Mouse (Mus musculus) midbrain, embryonic 13.5 days (tissue): ENCODE results near the gene Dcdc2a. TPM values are rescaled to one million over a fixed set of nuclear protein-coding genes. Genes with fewer than 3 reads are reported as not detected.

Source experiments
- ATAC-seq: fragments of 200-750 bp; cut with Nextera tagmentation; 2 replicates; pipeline ENCODE4 v1.8.0; 2017; ENCODE audit warnings: mild to moderate bottlenecking, moderate TSS enrichment, moderate library complexity
- H3K27ac ChIP-seq: fragments of 300-500 bp; sonication (generic); 2 replicates; pipeline ENCODE4 v1.5.1; 2015; ENCODE audit warnings: inconsistent platforms, mild to moderate bottlenecking, moderate library complexity
- H3K27me3 ChIP-seq: fragments of 300-500 bp; sonication (generic); 2 replicates; pipeline ENCODE4 v1.6.1; 2015; ENCODE audit warnings: mild to moderate bottlenecking, inconsistent platforms
- H3K36me3 ChIP-seq: fragments of 300-500 bp; sonication (generic); 2 replicates; pipeline ENCODE4 v1.6.1; 2015; ENCODE audit warnings: mild to moderate bottlenecking, inconsistent platforms
- H3K4me1 ChIP-seq: fragments of 300-500 bp; sonication (generic); replicated peaks from 2 replicates; pipeline ENCODE4 v1.6.1; 2015; ENCODE audit warnings: inconsistent platforms
- H3K4me2 ChIP-seq: fragments of 300-500 bp; sonication (generic); replicated peaks from 2 replicates; pipeline ENCODE4 v1.6.1; 2015; ENCODE audit warnings: moderate library complexity, mild to moderate bottlenecking, inconsistent platforms
- H3K4me3 ChIP-seq: fragments of 300-500 bp; sonication (generic); replicated peaks from 2 replicates; pipeline ENCODE4 v1.5.1; 2015; ENCODE audit warnings: mild to moderate bottlenecking, inconsistent platforms
- H3K9ac ChIP-seq: fragments of 300-500 bp; sonication (generic); replicated peaks from 2 replicates; pipeline ENCODE4 v1.6.1; 2015; ENCODE audit warnings: mild to moderate bottlenecking, inconsistent platforms
- H3K9me3 ChIP-seq: fragments of 300-500 bp; sonication (generic); 2 replicates; pipeline ENCODE4 v1.6.1; 2016; ENCODE audit warnings: mild to moderate bottlenecking, inconsistent platforms
- WGBS: fragments of 180-500 bp; shearing (Covaris S2); methylation state at CpG from one replicate; pipeline ENCODE4 v1.1.7; 2015; 5-methylcytosine and 5-hydroxymethylcytosine counted together
- polyA plus RNA-seq: library from polyadenylated mRNA; unstranded; fragments of >200 nt; fragmentation: Nextera tagmentation; extraction: Ambion mirVana; gene quantifications from 2 replicates; pipeline ENCODE4 v1.2.1, GENCODE M21; 2015

Gene Dcdc2a
- polyA plus RNA-seq, 1 experiment from 2014 or later: 3.0 TPM

DNA sequence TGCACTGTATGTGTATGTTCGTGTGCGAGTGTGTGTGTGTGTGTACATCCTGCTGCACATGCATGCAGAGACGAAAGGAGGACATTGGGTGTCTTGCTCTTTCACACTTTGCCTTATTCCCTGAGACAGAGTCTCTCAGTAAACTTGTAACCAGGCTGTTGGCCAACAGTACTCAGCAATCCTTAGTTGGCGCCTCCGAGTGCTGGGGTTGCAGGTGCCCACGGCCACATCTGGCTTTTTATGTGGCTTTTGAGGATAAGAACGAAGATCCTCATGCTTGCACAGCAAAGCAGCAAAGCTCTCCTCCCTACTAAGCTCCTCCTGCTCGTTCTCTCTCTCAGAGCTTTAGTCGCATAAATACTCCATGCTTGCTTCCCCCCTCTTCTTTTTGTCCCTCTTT lies 73.0 kb downstream of the Dcdc2a start:
- Histone ChIP-seq H3K9me3 (no peaks in the 10 kb centered on the region), H3K36me3 (no peaks in the 10 kb centered on the region), H3K27ac (no peak overlapping the region), H3K4me1 (peaks cover under 1% of the 10 kb centered on the region; the same call in 1 of the 2 replicates), H3K27me3 (no peaks in the 10 kb centered on the region), H3K4me2 (no peak overlapping the region), H3K9ac (no peak overlapping the region), H3K4me3 (no peak overlapping the region)
- WGBS: 83% methylated on average over 9 of the region's 9 CpGs
- ATAC-seq: no peak

DNA sequence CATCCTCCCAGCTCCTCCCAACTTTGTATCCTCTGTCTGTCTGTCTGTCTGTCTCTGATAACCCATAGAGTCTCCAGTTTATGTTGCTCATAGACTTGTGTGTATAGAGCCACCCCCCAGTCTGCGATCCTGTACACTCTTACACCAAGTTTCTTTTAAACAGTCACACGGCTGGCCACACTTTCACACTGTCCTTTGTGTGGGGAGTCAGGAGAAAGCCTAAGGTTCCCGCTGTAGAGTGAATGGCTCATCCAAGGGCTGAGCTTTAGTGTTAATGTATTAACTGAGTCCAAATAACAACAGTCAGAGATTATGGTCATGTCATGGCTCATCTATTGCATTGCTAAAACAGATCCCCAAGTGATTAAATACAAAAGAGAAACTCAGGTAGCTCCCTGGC lies 87.3 kb downstream of the Dcdc2a start:
- 86% methylated on average over 3 of the region's 3 CpGs for WGBS

GRCm38 (mm10) chr13:25144093-25144492 lies 88.3 kb downstream of the Dcdc2a start:
- 73% methylated on average over 2 of the region's 2 CpGs for WGBS
- H3K9ac ChIP-seq: no peak overlapping the region
- no peaks in the 10 kb centered on the region for H3K36me3 ChIP-seq
- H3K4me1 ChIP-seq: no peaks in the 10 kb centered on the region
- H3K4me3 ChIP-seq: no peak overlapping the region
- no peaks in the 10 kb centered on the region for H3K27me3 ChIP-seq
- H3K27ac ChIP-seq: no peak overlapping the region
- H3K4me2 ChIP-seq: no peak overlapping the region
- no peak for ATAC-seq
- no peaks in the 10 kb centered on the region for H3K9me3 ChIP-seq

More for the DNA sequence above, 87.3 kb downstream of the Dcdc2a start:
- Histone ChIP-seq H3K9ac (no peak overlapping the region), H3K27ac (no peak overlapping the region), H3K4me2 (no peak overlapping the region), H3K4me1 (no peaks in the 10 kb centered on the region), H3K36me3 (no peaks in the 10 kb centered on the region), H3K27me3 (no peaks in the 10 kb centered on the region), H3K4me3 (no peak overlapping the region), H3K9me3 (no peaks in the 10 kb centered on the region)
- no peak for ATAC-seq

GRCm38 (mm10) chr13:25146232-25146631 lies 90.4 kb downstream of the Dcdc2a start:
- no peak for ATAC-seq
- no peaks in the 10 kb centered on the region for H3K9me3 ChIP-seq
- no peak overlapping the region for H3K9ac ChIP-seq
- H3K4me3 ChIP-seq: no peak overlapping the region
- whole genome bisulfite sequencing: 72% methylated on average over 2 of the region's 2 CpGs
- peaks cover 4% of the 10 kb centered on the region; the same call in 1 of the 2 replicates for H3K4me1 ChIP-seq
- H3K27ac ChIP-seq: no peak overlapping the region
- H3K36me3 ChIP-seq: no peaks in the 10 kb centered on the region
- no peaks in the 10 kb centered on the region for H3K27me3 ChIP-seq
- H3K4me2 ChIP-seq: no peak overlapping the region

GRCm38 (mm10) chr13:25150154-25150781 lies 94.5 kb downstream of the Dcdc2a start:
- H3K9me3 ChIP-seq: no peaks in the 10 kb centered on the region
- 0 out of 2 replicates have a peak overlapping the region, but pooled peaks have one; percentile 11 for H3K4me2 ChIP-seq
- H3K27me3 ChIP-seq: no peaks in the 10 kb centered on the region
- H3K9ac ChIP-seq: no peak overlapping the region
- H3K36me3 ChIP-seq: no peaks in the 10 kb centered on the region
- peaks cover 4% of the 10 kb centered on the region; the same call in 1 of the 2 replicates for H3K4me1 ChIP-seq
- no peak overlapping the region for H3K4me3 ChIP-seq
- 23% methylated on average over 17 of the region's 17 CpGs for WGBS
- 0 out of 2 replicates have a peak, but pooled peaks have one; percentile 30 for ATAC-seq
- H3K27ac ChIP-seq: no peak overlapping the region

GRCm38 (mm10) chr13:25150861-25151260 lies 95.1 kb downstream of the Dcdc2a start:
- no peak overlapping the region for H3K4me2 ChIP-seq
- no peak overlapping the region for H3K9ac ChIP-seq
- 32% methylated on average over 4 of the region's 4 CpGs for WGBS
- ATAC-seq: no peak
- H3K4me1 ChIP-seq: peaks cover 4% of the 10 kb centered on the region; the same call in 1 of the 2 replicates
- no peaks in the 10 kb centered on the region for H3K27me3 ChIP-seq
- H3K4me3 ChIP-seq: no peak overlapping the region
- H3K36me3 ChIP-seq: no peaks in the 10 kb centered on the region
- no peaks in the 10 kb centered on the region for H3K9me3 ChIP-seq
- H3K27ac ChIP-seq: no peak overlapping the region

DNA sequence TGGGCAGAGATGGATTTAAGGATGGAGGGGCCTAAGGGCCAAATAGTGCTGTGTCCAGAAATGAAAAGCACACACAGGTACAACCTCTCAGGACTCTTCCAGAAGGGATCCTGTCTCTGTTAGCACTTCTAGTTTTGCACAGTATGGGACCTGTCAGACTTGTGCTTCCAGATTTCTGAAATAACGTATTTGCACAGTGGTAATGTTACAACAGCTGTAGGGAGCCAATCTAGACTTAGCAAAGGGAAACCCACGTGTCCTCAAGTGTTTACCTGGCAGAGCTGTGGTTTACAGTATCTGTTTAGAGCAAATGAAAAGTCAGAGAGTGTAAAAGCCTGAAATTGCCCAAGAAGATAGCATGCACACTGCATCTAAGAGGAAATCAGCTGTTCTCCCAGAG lies 104.1 kb downstream of the Dcdc2a start:
- no peaks in the 10 kb centered on the region for H3K27me3 ChIP-seq
- H3K4me3 ChIP-seq: no peak overlapping the region
- WGBS: 79% methylated on average over 2 of the region's 2 CpGs
- H3K9me3 ChIP-seq: no peaks in the 10 kb centered on the region
- ATAC-seq: no peak
- H3K27ac ChIP-seq: no peak overlapping the region
- H3K4me2 ChIP-seq: no peak overlapping the region
- no peaks in the 10 kb centered on the region for H3K36me3 ChIP-seq
- no peak overlapping the region for H3K9ac ChIP-seq
- 0 out of 2 replicates have a peak, but pooled peaks cover 3% of the 10 kb centered on the region for H3K4me1 ChIP-seq

GRCm38 (mm10) chr13:25160804-25161203 lies 105.0 kb downstream of the Dcdc2a start:
- Histone ChIP-seq H3K9me3 (no peaks in the 10 kb centered on the region), H3K4me1 (0 out of 2 replicates have a peak, but pooled peaks cover 3% of the 10 kb centered on the region), H3K27ac (no peak overlapping the region), H3K4me2 (no peak overlapping the region), H3K9ac (no peak overlapping the region), H3K4me3 (no peak overlapping the region), H3K36me3 (no peaks in the 10 kb centered on the region), H3K27me3 (no peaks in the 10 kb centered on the region)
- ATAC-seq: no peak
- 65% methylated on average over 2 of the region's 2 CpGs for WGBS

DNA sequence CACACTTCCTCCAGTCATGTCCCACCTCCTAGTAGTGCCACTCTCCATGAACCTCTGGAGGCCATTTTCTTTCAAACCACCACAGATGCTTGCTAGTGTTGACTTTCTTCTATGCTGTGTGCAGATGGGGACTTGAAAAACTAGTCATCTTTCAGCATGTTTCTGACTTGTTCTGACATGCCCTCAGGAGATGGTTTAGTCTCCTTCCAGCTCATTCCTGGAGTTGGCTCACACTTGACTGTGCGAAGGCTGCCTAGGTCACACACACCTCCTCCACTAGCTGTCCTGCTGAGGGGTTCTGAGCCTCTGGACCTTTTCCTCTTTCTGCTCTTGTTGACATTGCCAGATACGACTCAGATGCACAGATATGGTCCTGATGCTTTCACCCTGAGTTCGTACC lies 106.8 kb downstream of the Dcdc2a start:
- Histone ChIP-seq H3K9ac (no peak overlapping the region), H3K36me3 (no peaks in the 10 kb centered on the region), H3K27me3 (0 out of 2 replicates have a peak, but pooled peaks cover 2% of the 10 kb centered on the region), H3K4me1 (peaks cover 5% of the 10 kb centered on the region; the same call in 1 of the 2 replicates), H3K4me3 (no peak overlapping the region), H3K9me3 (no peaks in the 10 kb centered on the region), H3K27ac (no peak overlapping the region), H3K4me2 (no peak overlapping the region)
- ATAC-seq: no peak
- 89% methylated on average over 3 of the region's 3 CpGs for WGBS

- 84% methylated on average over 3 of the region's 3 CpGs for WGBS
- Histone ChIP-seq H3K4me1 (peaks cover 5% of the 10 kb centered on the region; the same call in 1 of the 2 replicates), H3K9me3 (no peaks in the 10 kb centered on the region), H3K4me2 (no peak overlapping the region), H3K27ac (no peak overlapping the region), H3K36me3 (no peaks in the 10 kb centered on the region), H3K4me3 (no peak overlapping the region), H3K27me3 (0 out of 2 replicates have a peak, but pooled peaks cover 2% of the 10 kb centered on the region), H3K9ac (no peak overlapping the region)
- ATAC-seq: no peak
Observed at GRCm38 (mm10) chr13:25168891-25169290, 113.1 kb downstream of the Dcdc2a start.

DNA sequence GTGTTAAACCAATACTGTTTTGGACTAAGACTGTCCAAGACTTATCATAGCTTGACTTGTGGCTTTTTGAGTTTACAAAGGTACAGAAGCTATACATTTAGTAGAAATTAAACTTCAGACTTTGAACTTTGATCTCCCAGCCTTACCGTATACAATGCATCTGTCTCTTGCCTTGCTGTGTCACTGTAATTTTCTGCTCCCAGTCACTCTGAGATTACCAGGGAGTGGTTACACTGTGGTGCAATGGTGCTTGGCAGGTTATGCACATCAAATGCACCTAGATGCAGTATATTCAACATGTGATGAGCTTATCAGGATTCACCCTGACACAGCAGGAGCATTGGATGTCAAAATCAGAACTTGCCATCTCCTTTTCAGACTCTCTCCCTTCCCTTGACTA lies 122.0 kb downstream of the Dcdc2a start:
- Histone ChIP-seq H3K27me3 (no peaks in the 10 kb centered on the region), H3K36me3 (no peaks in the 10 kb centered on the region), H3K4me3 (no peak overlapping the region), H3K27ac (no peak overlapping the region), H3K4me1 (no peaks in the 10 kb centered on the region), H3K4me2 (no peak overlapping the region), H3K9ac (no peak overlapping the region), H3K9me3 (no peaks in the 10 kb centered on the region)
- no peak for ATAC-seq
- WGBS: 97% methylated on average over 1 of the region's 1 CpGs

- Histone ChIP-seq H3K4me1 (no peaks in the 10 kb centered on the region), H3K27me3 (no peaks in the 10 kb centered on the region), H3K4me2 (no peak overlapping the region), H3K4me3 (no peak overlapping the region), H3K36me3 (no peaks in the 10 kb centered on the region), H3K9me3 (no peaks in the 10 kb centered on the region), H3K27ac (no peak overlapping the region), H3K9ac (no peak overlapping the region)
- no peak for ATAC-seq
- WGBS: 81% methylated on average over 4 of the region's 4 CpGs
Observed at GRCm38 (mm10) chr13:25178236-25179001, 122.6 kb downstream of the Dcdc2a start.
